Mouse (Mus musculus) cortical plate, adult 2 months (tissue): Measurements from ENCODE around the gene Rpp25l.
"Not testable (repeated sequence)": the region's sequence is repeated elsewhere in the genome, so short reads cannot be mapped to it uniquely, and the experiment has no call there.

Source experiments
- CTCF ChIP-seq: fragments of 200-500 bp; IDR thresholded peaks from 2 replicates; pipeline ENCODE4 v1.5.1; 2011; ENCODE audit warnings: mild to moderate bottlenecking, control low read depth, low read length; ENCODE audit not compliant: insufficient read depth; ENCODE audit errors: extremely low read depth
- POLR2A ChIP-seq: fragments of 200-500 bp; IDR thresholded peaks from 2 replicates; pipeline ENCODE4 v1.6.1; 2011; ENCODE audit warnings: mild to moderate bottlenecking, low read length, control low read depth; ENCODE audit not compliant: insufficient read depth; ENCODE audit errors: extremely low read depth

GRCm38 (mm10) chr4:41685882-41686492 lies 27.3 kb downstream of the Rpp25l start:
- TF ChIP-seq POLR2A, CTCF: not testable (repeated sequence)
